Mouse (Mus musculus) stomach, embryonic 16.5 days (tissue): ENCODE measurements around the gene Emx1. TPM values are rescaled to one million over a fixed set of nuclear protein-coding genes. Genes with fewer than 3 reads are reported as not detected.
"Not testable (repeated sequence)": the region's sequence is repeated elsewhere in the genome, so short reads cannot be mapped to it uniquely, and the experiment has no call there.

Experiments used
- ATAC-seq: fragments of 200-750 bp; cut with Nextera tagmentation; 2 replicates; pipeline ENCODE4 v1.8.0; 2017; ENCODE audit warnings: moderate number of reproducible peaks, moderate TSS enrichment; ENCODE audit not compliant: insufficient read depth, low FRiP score
- H3K27ac ChIP-seq: fragments of 300-500 bp; sonication (generic); 2 replicates; pipeline ENCODE4 v1.5.1; 2014; ENCODE audit warnings: low read length
- H3K27me3 ChIP-seq: fragments of 300-500 bp; sonication (generic); 2 replicates; pipeline ENCODE4 v1.6.1; 2014; ENCODE audit warnings: low read length, control low read depth, mixed read lengths; ENCODE audit not compliant: control insufficient read depth, insufficient read depth
- H3K36me3 ChIP-seq: fragments of 300-500 bp; sonication (generic); 2 replicates; pipeline ENCODE4 v1.6.1; 2014; ENCODE audit warnings: low read length; ENCODE audit not compliant: control insufficient read depth, insufficient read depth
- H3K4me1 ChIP-seq: fragments of 300-500 bp; sonication (generic); 2 replicates; pipeline ENCODE4 v1.6.1; 2014; ENCODE audit warnings: low read length, control low read depth, mixed read lengths; ENCODE audit not compliant: control insufficient read depth, insufficient read depth
- H3K4me2 ChIP-seq: fragments of 300-500 bp; sonication (generic); 2 replicates; pipeline ENCODE4 v1.6.1; 2014; ENCODE audit warnings: low read depth, low read length, mixed read lengths
- H3K4me3 ChIP-seq: fragments of 300-500 bp; sonication (generic); replicated peaks from 2 replicates; pipeline ENCODE4 v1.5.1; 2014; ENCODE audit warnings: mild to moderate bottlenecking, low read length
- H3K9ac ChIP-seq: fragments of 300-500 bp; sonication (generic); 2 replicates; pipeline ENCODE4 v1.6.1; 2014; ENCODE audit warnings: low read length
- H3K9me3 ChIP-seq: fragments of 300-500 bp; sonication (generic); replicated peaks from 2 replicates; pipeline ENCODE4 v1.6.1; 2016; ENCODE audit warnings: low read length, control low read depth; ENCODE audit not compliant: control insufficient read depth
- WGBS: fragments of 180-500 bp; shearing (Covaris S2); extraction: QIAGEN DNeasy Blood & Tissue Kit; methylation state at CpG from one replicate; pipeline ENCODE4 v1.1.7; 2014; 5-methylcytosine and 5-hydroxymethylcytosine counted together
- polyA plus RNA-seq: library from polyadenylated mRNA; unstranded; fragments of >200 nt; fragmentation: Nextera tagmentation; extraction: Ambion mirVana; gene quantifications from 2 replicates; pipeline ENCODE4 v1.2.1, GENCODE M21; 2015

Emx1 gene
- polyA plus RNA-seq, 1 experiment from 2014 or later: not detected

- H3K9me3 ChIP-seq, H3K36me3 ChIP-seq, H3K4me3 ChIP-seq, H3K27me3 ChIP-seq, H3K9ac ChIP-seq, H3K4me2 ChIP-seq, H3K4me1 ChIP-seq, H3K27ac ChIP-seq, ATAC-seq: not testable (repeated sequence)
- WGBS: 77% methylated on average over 4 of the region's 4 CpGs
These were observed 29.0 kb upstream of the Emx1 start for GRCm38 (mm10) chr6:85158040-85158804.

GRCm38 (mm10) chr6:85159092-85159760 is 28.0 kb upstream of the Emx1 start:
- peak; percentile 56; the same call in 1 of the 2 replicates for ATAC-seq
- not testable (repeated sequence) for H3K27ac ChIP-seq

GRCm38 (mm10) chr6:85160201-85160923 is 26.9 kb upstream of the Emx1 start:
- no peaks in the 10 kb centered on the region for H3K9me3 ChIP-seq
- no peak for ATAC-seq
- 25% methylated on average over 4 of the region's 4 CpGs for WGBS

More at GRCm38 (mm10) chr6:85159092-85159760, 28.0 kb upstream of the Emx1 start:
- H3K4me1 ChIP-seq, H3K4me3 ChIP-seq, H3K27me3 ChIP-seq, H3K9ac ChIP-seq, H3K4me2 ChIP-seq, H3K36me3 ChIP-seq, H3K9me3 ChIP-seq: not testable (repeated sequence)
- 26% methylated on average over 6 of the region's 6 CpGs for WGBS

GRCm38 (mm10) chr6:85165440-85165921 is 21.8 kb upstream of the Emx1 start:
- Histone ChIP-seq H3K27ac (no peak overlapping the region), H3K27me3 (no peaks in the 10 kb centered on the region), H3K9me3 (no peaks in the 10 kb centered on the region), H3K9ac (no peak overlapping the region), H3K36me3 (no peaks in the 10 kb centered on the region), H3K4me3 (no peak overlapping the region), H3K4me1 (no peaks in the 10 kb centered on the region), H3K4me2 (no peak overlapping the region)
- 54% methylated on average over 11 of the region's 11 CpGs for WGBS
- no peak for ATAC-seq

More at GRCm38 (mm10) chr6:85160201-85160923, 26.9 kb upstream of the Emx1 start:
- Histone ChIP-seq H3K27me3 (no peaks in the 10 kb centered on the region), H3K4me3 (no peak overlapping the region), H3K9ac (no peak overlapping the region), H3K36me3 (no peaks in the 10 kb centered on the region), H3K4me1 (no peaks in the 10 kb centered on the region), H3K27ac (no peak overlapping the region), H3K4me2 (no peak overlapping the region)

- H3K9me3 ChIP-seq: no peaks in the 10 kb centered on the region; the same call in 1 of the 2 replicates
- no peaks in the 10 kb centered on the region for H3K4me1 ChIP-seq
- ATAC-seq: no peak
- no peaks in the 10 kb centered on the region for H3K36me3 ChIP-seq
- H3K4me2 ChIP-seq: no peak overlapping the region
- 70% methylated on average over 3 of the region's 3 CpGs for WGBS
- H3K27me3 ChIP-seq: peaks cover 9% of the 10 kb centered on the region
- no peak overlapping the region for H3K9ac ChIP-seq
- H3K4me3 ChIP-seq: no peak overlapping the region
- H3K27ac ChIP-seq: no peak overlapping the region
These were observed 7.7 kb upstream of the Emx1 start for GRCm38 (mm10) chr6:85179569-85179968.

GRCm38 (mm10) chr6:85180036-85180435 is 7.2 kb upstream of the Emx1 start:
- Histone ChIP-seq H3K4me2 (no peak overlapping the region), H3K4me3 (no peak overlapping the region), H3K27me3 (peaks cover 11% of the 10 kb centered on the region), H3K9me3 (no peaks in the 10 kb centered on the region; the same call in 1 of the 2 replicates), H3K27ac (no peak overlapping the region), H3K9ac (no peak overlapping the region), H3K36me3 (no peaks in the 10 kb centered on the region), H3K4me1 (no peaks in the 10 kb centered on the region)
- WGBS: 58% methylated on average over 2 of the region's 2 CpGs
- no peak for ATAC-seq

- no peak overlapping the region for H3K4me2 ChIP-seq
- WGBS: 58% methylated on average over 3 of the region's 3 CpGs
- H3K9ac ChIP-seq: no peak overlapping the region
- no peaks in the 10 kb centered on the region; the same call in 1 of the 2 replicates for H3K9me3 ChIP-seq
- H3K4me3 ChIP-seq: no peak overlapping the region
- no peak overlapping the region for H3K27ac ChIP-seq
- H3K27me3 ChIP-seq: peaks cover 45% of the 10 kb centered on the region
- H3K36me3 ChIP-seq: no peaks in the 10 kb centered on the region
- ATAC-seq: no peak
- peaks cover 15% of the 10 kb centered on the region for H3K4me1 ChIP-seq
These were observed 3.3 kb upstream of the Emx1 start for GRCm38 (mm10) chr6:85183951-85184350.

- H3K27ac ChIP-seq: no peak overlapping the region
- 5% methylated on average over 33 of the region's 33 CpGs for WGBS
- H3K4me2 ChIP-seq: peak overlapping the region; percentile 38
- peaks cover 65% of the 10 kb centered on the region for H3K27me3 ChIP-seq
- H3K4me3 ChIP-seq: peak overlapping the region; percentile 28; the same call in 1 of the 2 replicates
- no peak for ATAC-seq
- no peak overlapping the region for H3K9ac ChIP-seq
- no peaks in the 10 kb centered on the region for H3K9me3 ChIP-seq
- peaks cover 20% of the 10 kb centered on the region for H3K4me1 ChIP-seq
- no peaks in the 10 kb centered on the region for H3K36me3 ChIP-seq
These were observed 1.1 kb upstream of the Emx1 start for GRCm38 (mm10) chr6:85186033-85186743.
